Comparison of ENCODE assay signal across 16 mouse cellular contexts in the genomic region with DNA sequence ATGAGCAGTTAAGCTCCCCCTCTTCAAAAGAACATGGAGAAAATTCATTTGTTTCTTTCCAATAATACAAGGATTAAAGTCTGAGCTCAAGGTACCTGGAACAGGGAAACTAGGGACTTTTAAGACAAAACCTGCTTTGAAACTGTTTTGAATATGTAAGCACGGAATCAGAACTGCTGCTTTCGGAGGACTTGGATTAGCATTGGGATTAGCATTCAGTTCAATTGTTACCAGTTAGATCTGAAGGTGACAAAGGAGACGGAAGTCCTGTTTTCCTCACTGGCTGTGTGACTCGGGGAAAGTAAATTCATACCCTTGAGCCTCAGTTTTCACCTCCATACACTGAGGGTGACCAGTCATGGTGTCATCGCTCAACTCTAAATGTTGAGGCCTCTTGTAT.
DNase-seq lines count a peak whose midpoint lies in the region; ATAC-seq and TF ChIP-seq lines count a peak whose summit lies in the region.
"Had no signal": no experiment of that assay in that cellular context is flagged by ENCODE, and none has a peak within 500 bp of the region (broad histone marks: within the 10 kb centered on the region; RNA-seq: fewer than 3 reads in every experiment).

No protein-coding gene starts in this region.

- no peak for DNase-seq in lung, postnatal 10 days
- no peak for DNase-seq in ES-E14 (ENCODE audit: low read depth, low spot score)
- DNase-seq in thymus, postnatal 4 days = no peak
- no peak for DNase-seq in ovary, postnatal 36 days (ENCODE audit: low spot score)
- DNase-seq: adrenal gland, postnatal 36 days; cerebellum, adult 11 months; heart, adult 18-20 months; kidney, postnatal 14 days; thymus, postnatal 36 days had no signal

- 62% methylated on average over 5 of the region's 5 CpGs for WGBS in lung, embryonic 16.5 days
- 53% methylated on average over 5 of the region's 5 CpGs for WGBS in embryonic facial prominence, embryonic 13.5 days
- WGBS in intestine, embryonic 15.5 days = 56% methylated on average over 5 of the region's 5 CpGs

- H3K4me3 ChIP-seq in lung, embryonic 16.5 days (ENCODE audit: low read length) = peak overlapping the region; percentile 37
- 0 out of 4 replicates have a peak overlapping the region, but pooled peaks of 1 of the 2 experiments have one; percentile 37 for H3K4me3 ChIP-seq in ES-E14 (ENCODE audit: insufficient read depth in 1 of 2, low read depth in 1 of 2, low read length in 2 of 2, poor library complexity in 1 of 2, severe bottlenecking in 1 of 2)
- H3K4me3 ChIP-seq in embryonic facial prominence, embryonic 13.5 days = peak overlapping the region; percentile 30
- H3K4me3 ChIP-seq in intestine, embryonic 15.5 days (replicated peaks) = no peak overlapping the region
- H3K4me3 ChIP-seq: hindbrain, embryonic 13.5 days had no signal

- H3K27ac ChIP-seq in lung, embryonic 16.5 days (ENCODE audit: low read length) = peak overlapping the region; percentile 76
- peak overlapping the region; percentile 80; the same call in 1 of the 2 replicates for H3K27ac ChIP-seq in ES-E14 (ENCODE audit: insufficient read depth, low read depth, low read length, poor library complexity, severe bottlenecking)
- H3K27ac ChIP-seq in embryonic facial prominence, embryonic 13.5 days = peak overlapping the region; percentile 34; the same call in 1 of the 2 replicates
- H3K27ac ChIP-seq in intestine, embryonic 15.5 days = no peak overlapping the region
- H3K27ac ChIP-seq: hindbrain, embryonic 13.5 days had no signal

- H3K36me3 ChIP-seq in lung, embryonic 16.5 days (ENCODE audit: control insufficient read depth, insufficient read depth, low read length) = no peaks in the 10 kb centered on the region
- no peaks in the 10 kb centered on the region for H3K36me3 ChIP-seq in ES-E14 (ENCODE audit: control insufficient read depth, insufficient read depth, low read length, poor library complexity, severe bottlenecking)
- no peaks in the 10 kb centered on the region for H3K36me3 ChIP-seq in embryonic facial prominence, embryonic 13.5 days
- H3K36me3 ChIP-seq in intestine, embryonic 15.5 days = no peaks in the 10 kb centered on the region
- H3K36me3 ChIP-seq: G1E; hindbrain, embryonic 13.5 days had no signal

- H3K4me2 ChIP-seq in lung, embryonic 16.5 days (ENCODE audit: low read depth, low read length) = peak overlapping the region; percentile 46
- peak overlapping the region; percentile 57 for H3K4me2 ChIP-seq in embryonic facial prominence, embryonic 13.5 days
- peak overlapping the region; percentile 51; the same call in 1 of the 2 replicates for H3K4me2 ChIP-seq in intestine, embryonic 15.5 days (replicated peaks)
- H3K4me2 ChIP-seq: midbrain, embryonic 11.5 days had no signal

- H3K27me3 ChIP-seq in lung, embryonic 16.5 days (ENCODE audit: control insufficient read depth, insufficient read depth, low read depth, low read length) = no peaks in the 10 kb centered on the region
- no peaks in the 10 kb centered on the region for H3K27me3 ChIP-seq in embryonic facial prominence, embryonic 13.5 days
- H3K27me3 ChIP-seq in intestine, embryonic 15.5 days (replicated peaks) = no peaks in the 10 kb centered on the region

- H3K4me1 ChIP-seq in lung, embryonic 16.5 days (replicated peaks; ENCODE audit: control insufficient read depth, insufficient read depth, low read length) = peaks cover 19% of the 10 kb centered on the region
- peaks cover 12 to 15% of the 10 kb centered on the region in 2 experiments for H3K4me1 ChIP-seq in ES-E14 (ENCODE audit: control insufficient read depth in 2 of 2, insufficient read depth in 2 of 2, low read length in 2 of 2, poor library complexity in 1 of 2)
- H3K4me1 ChIP-seq in embryonic facial prominence, embryonic 13.5 days = peaks cover 30% of the 10 kb centered on the region
- peaks cover 15% of the 10 kb centered on the region; the same call in 1 of the 2 replicates for H3K4me1 ChIP-seq in intestine, embryonic 15.5 days (replicated peaks)

- in situ Hi-C loops in ES-E14 (cut with MboI; ENCODE audit: low sequenced_read_pairs in 2 of 2, unreplicated experiment in 2 of 2) = no loop called here

- H3K9me3 ChIP-seq in lung, embryonic 16.5 days (ENCODE audit: control insufficient read depth, low read length) = no peaks in the 10 kb centered on the region
- H3K9me3 ChIP-seq in ES-E14 (ENCODE audit: control insufficient read depth, insufficient read depth, low read depth, low read length) = no peaks in the 10 kb centered on the region
- H3K9me3 ChIP-seq in embryonic facial prominence, embryonic 13.5 days = no peaks in the 10 kb centered on the region
- no peaks in the 10 kb centered on the region for H3K9me3 ChIP-seq in intestine, embryonic 15.5 days
- H3K9me3 ChIP-seq: G1E; hindbrain, embryonic 13.5 days had no signal

- peak overlapping the region; percentile 57 for H3K9ac ChIP-seq in lung, embryonic 16.5 days (ENCODE audit: low read length)
- no peak overlapping the region for H3K9ac ChIP-seq in ES-E14 (ENCODE audit: insufficient read depth, low read depth, low read length, poor library complexity, severe bottlenecking)
- H3K9ac ChIP-seq in embryonic facial prominence, embryonic 13.5 days = 0 out of 2 replicates have a peak overlapping the region, but pooled peaks have one; percentile 27
- H3K9ac ChIP-seq in intestine, embryonic 15.5 days = no peak overlapping the region
- H3K9ac ChIP-seq: hindbrain, embryonic 13.5 days had no signal

- no peak for ATAC-seq in lung, embryonic 16.5 days (ENCODE audit: low read depth)
- no peak for ATAC-seq in embryonic facial prominence, embryonic 13.5 days (ENCODE audit: insufficient number of reproducible peaks, insufficient read depth, low FRiP score, low TSS enrichment, low read depth)
- no peak for ATAC-seq in intestine, embryonic 15.5 days
- no peak for ATAC-seq in cerebellum, adult (ENCODE audit: insufficient number of reproducible peaks, low FRiP score, low TSS enrichment)

TF ChIP-seq in ES-E14, 5 proteins besides CTCF, POLR2A, EP300 and RAD21:
- TF ChIP-seq HCFC1 (IDR thresholded peaks at IDR 0.05; ENCODE audit: borderline replicate concordance, insufficient read depth, low read length) (no peak), CHD2 (IDR thresholded peaks at IDR 0.05; ENCODE audit: low read depth, low read length) (no peak), ZC3H11A (IDR thresholded peaks at IDR 0.05; ENCODE audit: borderline replicate concordance, low read depth, low read length) (no peak), ZNF384 (IDR thresholded peaks at IDR 0.05; ENCODE audit: low read depth, low read length) (no peak), MAFK (IDR thresholded peaks at IDR 0.05; ENCODE audit: insufficient read depth, low read depth, low read length) (no peak)
TF ChIP-seq in ES-E14: peak in this region for 0.

Comparison
In these comparisons a context has a peak if more than half of its experiments do, and no peak if none do; other contexts are left out.
1. H3K9ac ChIP-seq: peak in lung, embryonic 16.5 days (single experiment) and embryonic facial prominence, embryonic 13.5 days (single experiment); none in ES-E14 (single experiment) and intestine, embryonic 15.5 days (single experiment).
2. Peak in every context shown above with its lines, with median percentiles within 50 percentile points of each other: H3K4me2 ChIP-seq.